Mouse (Mus musculus) hindbrain, postnatal 0 days (tissue): ENCODE data around the gene Tlr9. TPM values are rescaled to one million over a fixed set of nuclear protein-coding genes. Genes with fewer than 3 reads are reported as not detected.

Experiments used
- ATAC-seq: fragments of 200-750 bp; cut with Nextera tagmentation; 2 replicates; pipeline ENCODE4 v1.8.0; 2017; ENCODE audit warnings: mild to moderate bottlenecking, moderate TSS enrichment, moderate library complexity
- DNase-seq: peaks from one replicate; pipeline ENCODE4 v3.0.0-alpha.2; 2015; ENCODE audit warnings: low spot score
- H3K27ac ChIP-seq: fragments of 300-500 bp; sonication (generic); 2 replicates; pipeline ENCODE4 v1.5.1; 2014; ENCODE audit warnings: mild to moderate bottlenecking
- H3K27me3 ChIP-seq: fragments of 300-500 bp; sonication (generic); 2 replicates; pipeline ENCODE4 v1.6.1; 2014; ENCODE audit warnings: low read length, mixed read lengths; ENCODE audit not compliant: insufficient read depth
- H3K36me3 ChIP-seq: fragments of 300-500 bp; sonication (generic); 2 replicates; pipeline ENCODE4 v1.6.1; 2014; ENCODE audit warnings: low read length, mixed read lengths; ENCODE audit not compliant: insufficient read depth
- H3K4me1 ChIP-seq: fragments of 300-500 bp; sonication (generic); 2 replicates; pipeline ENCODE4 v1.6.1; 2014; ENCODE audit warnings: antibody characterized with exemption, low read length, mixed read lengths; ENCODE audit not compliant: insufficient read depth
- H3K4me2 ChIP-seq: fragments of 300-500 bp; sonication (generic); 2 replicates; pipeline ENCODE4 v1.6.1; 2014; ENCODE audit warnings: low read depth, mild to moderate bottlenecking, low read length, moderate library complexity, mixed read lengths
- H3K4me3 ChIP-seq: fragments of 300-500 bp; sonication (generic); 2 replicates; pipeline ENCODE4 v1.5.1; 2014; ENCODE audit warnings: low read length
- H3K9ac ChIP-seq: fragments of 300-500 bp; sonication (generic); replicated peaks from 2 replicates; pipeline ENCODE4 v1.6.1; 2014; ENCODE audit warnings: mild to moderate bottlenecking, low read length, moderate library complexity, mixed read lengths
- H3K9me3 ChIP-seq: fragments of 300-500 bp; sonication (generic); 2 replicates; pipeline ENCODE4 v1.6.1; 2016; ENCODE audit warnings: low read length, mixed read lengths
- CTCF ChIP-seq: IDR thresholded peaks from 2 replicates; pipeline ENCODE4 v1.5.1; 2016; ENCODE audit warnings: antibody characterized with exemption, control low read depth, low read depth
- WGBS: fragments of 180-500 bp; shearing (Covaris S2); extraction: QIAGEN DNeasy Blood & Tissue Kit; methylation state at CpG from one replicate; pipeline ENCODE4 v1.1.7; 2014; 5-methylcytosine and 5-hydroxymethylcytosine counted together
- polyA plus RNA-seq: library from polyadenylated mRNA; unstranded; fragments of >200 nt; fragmentation: Nextera tagmentation; extraction: Ambion mirVana; gene quantifications from 2 replicates; pipeline ENCODE4 v1.2.1, GENCODE M21; 2015
- total RNA-seq: library from RNA; depleted of rRNA; stranded (reverse); fragments of >200 nt; gene quantifications from 2 replicates; pipeline ENCODE4 v1.2.3, GENCODE M21; 2014

The Tlr9 gene
- total and polyA plus RNA-seq, 2 experiments from 2014 or later, result 0.09 to 0.37 TPM

GRCm38 (mm10) chr9:106225469-106226150, 3.2 kb downstream of the Tlr9 start:
- Histone ChIP-seq H3K9ac (peak overlapping the region; percentile 40; the same call in 1 of the 2 replicates), H3K4me3 (peak overlapping the region; percentile 32), H3K27ac (peak overlapping the region; percentile 9), H3K4me1 (peaks cover 6% of the 10 kb centered on the region; the same call in 1 of the 2 replicates), H3K9me3 (no peaks in the 10 kb centered on the region), H3K27me3 (0 out of 2 replicates have a peak, but pooled peaks cover 4% of the 10 kb centered on the region), H3K4me2 (peak overlapping the region; percentile 56), H3K36me3 (no peaks in the 10 kb centered on the region)
- no peak for TF ChIP-seq CTCF
- no peak for DNase-seq
- ATAC-seq, result no peak
- WGBS, result 59% methylated on average over 24 of the region's 24 CpGs

- H3K4me3 ChIP-seq, result peak overlapping the region; percentile 32
- peaks cover 6% of the 10 kb centered on the region; the same call in 1 of the 2 replicates for H3K4me1 ChIP-seq
- peak; percentile 78 for ATAC-seq
- peak overlapping the region; percentile 9 for H3K27ac ChIP-seq
- peak overlapping the region; percentile 56 for H3K4me2 ChIP-seq
- 9% methylated on average over 34 of the region's 34 CpGs for WGBS
- no peaks in the 10 kb centered on the region for H3K36me3 ChIP-seq
- peak; percentile 77 for DNase-seq
- H3K27me3 ChIP-seq, result 0 out of 2 replicates have a peak, but pooled peaks cover 4% of the 10 kb centered on the region
- H3K9me3 ChIP-seq, result no peaks in the 10 kb centered on the region
- peak overlapping the region; percentile 40 for H3K9ac ChIP-seq
- peak; percentile 69 for TF ChIP-seq CTCF
These were observed 3.8 kb downstream of the Tlr9 start for GRCm38 (mm10) chr9:106226151-106226682.

- DNase-seq (no peak), ATAC-seq (no peak)
- TF ChIP-seq CTCF, result no peak
- Histone ChIP-seq H3K4me3 (no peak overlapping the region), H3K4me1 (peaks cover 6% of the 10 kb centered on the region; the same call in 1 of the 2 replicates), H3K9ac (no peak overlapping the region), H3K36me3 (peaks cover 4% of the 10 kb centered on the region; the same call in 1 of the 2 replicates), H3K27ac (no peak overlapping the region), H3K27me3 (0 out of 2 replicates have a peak, but pooled peaks cover 4% of the 10 kb centered on the region), H3K9me3 (no peaks in the 10 kb centered on the region), H3K4me2 (no peak overlapping the region)
- WGBS, result 72% methylated on average over 8 of the region's 8 CpGs
These were observed 5.5 kb downstream of the Tlr9 start for GRCm38 (mm10) chr9:106227790-106228429.

GRCm38 (mm10) chr9:106230051-106230733, 7.8 kb downstream of the Tlr9 start:
- DNase-seq (no peak), ATAC-seq (no peak)
- Histone ChIP-seq H3K9me3 (no peaks in the 10 kb centered on the region), H3K9ac (no peak overlapping the region), H3K27me3 (no peaks in the 10 kb centered on the region), H3K4me1 (peaks cover 6% of the 10 kb centered on the region; the same call in 1 of the 2 replicates), H3K4me2 (no peak overlapping the region), H3K36me3 (peaks cover 18% of the 10 kb centered on the region), H3K27ac (no peak overlapping the region), H3K4me3 (no peak overlapping the region)
- no peak for TF ChIP-seq CTCF
- 85% methylated on average over 9 of the region's 9 CpGs for WGBS

GRCm38 (mm10) chr9:106230734-106231106, 8.3 kb downstream of the Tlr9 start:
- Histone ChIP-seq H3K27me3 (no peaks in the 10 kb centered on the region), H3K4me3 (no peak overlapping the region), H3K4me2 (no peak overlapping the region), H3K36me3 (peaks cover 23% of the 10 kb centered on the region), H3K9me3 (no peaks in the 10 kb centered on the region), H3K27ac (no peak overlapping the region), H3K9ac (no peak overlapping the region), H3K4me1 (peaks cover 6% of the 10 kb centered on the region; the same call in 1 of the 2 replicates)
- peak; percentile 44 for TF ChIP-seq CTCF
- DNase-seq (no peak), ATAC-seq (no peak)
- WGBS, result 43% methylated on average over 3 of the region's 3 CpGs

GRCm38 (mm10) chr9:106231220-106231619, 8.8 kb downstream of the Tlr9 start:
- no peak for TF ChIP-seq CTCF
- Histone ChIP-seq H3K9me3 (no peaks in the 10 kb centered on the region), H3K27me3 (no peaks in the 10 kb centered on the region), H3K36me3 (peaks cover 28% of the 10 kb centered on the region), H3K4me1 (peaks cover 3% of the 10 kb centered on the region; the same call in 1 of the 2 replicates), H3K9ac (no peak overlapping the region), H3K27ac (no peak overlapping the region), H3K4me3 (no peak overlapping the region), H3K4me2 (no peak overlapping the region)
- 76% methylated on average over 7 of the region's 7 CpGs for WGBS
- ATAC-seq (no peak), DNase-seq (no peak)
